In the genomic region with DNA sequence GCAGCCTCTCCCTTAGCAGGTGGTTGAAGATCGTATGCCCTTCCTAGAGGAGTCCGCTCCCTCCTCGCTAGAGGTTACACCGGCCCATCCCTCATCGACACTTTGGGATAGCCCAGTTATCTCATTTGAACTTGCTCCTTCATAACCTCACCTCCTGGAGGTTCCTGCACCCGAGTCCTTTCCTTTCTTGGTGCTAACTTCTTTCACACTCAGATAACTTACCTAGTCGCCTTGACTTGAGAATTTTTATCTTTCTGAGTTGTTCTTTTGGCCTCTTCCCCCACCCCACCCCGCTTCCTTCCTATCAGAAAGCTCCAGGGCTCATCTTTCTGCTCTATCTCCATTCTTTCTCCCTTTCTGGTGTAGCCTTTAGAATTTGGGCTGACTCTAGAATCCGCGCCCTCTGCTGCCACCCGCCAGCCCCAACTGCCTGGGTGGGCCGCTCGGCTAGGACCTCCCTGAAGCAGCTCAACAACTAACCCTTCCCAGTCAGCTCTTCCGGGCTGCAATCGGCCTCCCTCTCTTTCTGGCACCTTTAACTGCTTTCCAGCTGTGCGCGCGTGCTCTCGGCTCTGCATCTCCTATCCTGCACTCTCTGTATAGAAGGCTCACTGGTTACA, we compare ENCODE assay signal across 8 mouse cellular contexts. TPM values are rescaled to one million over a fixed set of nuclear protein-coding genes. Genes with fewer than 3 reads are reported as not detected.
A peak's percentile ranks its signal among the peaks of the same experiment; 100 is the strongest.
DNase-seq lines count a peak whose midpoint lies in the region; ATAC-seq and TF ChIP-seq lines count a peak whose summit lies in the region.

No protein-coding gene starts in this region.

- DNase-seq in gastrocnemius, postnatal 25 days = peak; percentile 35
- no peak for DNase-seq in gastrocnemius, postnatal 10 days
- DNase-seq in neural tube, embryonic 11.5 days (ENCODE audit: low spot score) = peak; percentile 42
- no peak for DNase-seq in cerebellum, adult 8-10 months
- no peak for DNase-seq in left cerebral cortex, adult 8-10 months (ENCODE audit: low spot score in 2 of 2)

- H3K9me3 ChIP-seq in heart, embryonic 11.5 days (replicated peaks; ENCODE audit: control insufficient read depth, low read length) = no peaks in the 10 kb centered on the region
- no peaks in the 10 kb centered on the region for H3K9me3 ChIP-seq in limb, embryonic 15.5 days
- no peaks in the 10 kb centered on the region for H3K9me3 ChIP-seq in neural tube, embryonic 11.5 days (ENCODE audit: control insufficient read depth, low read length)

- peak; percentile 7; the same call in 1 of the 2 replicates for ATAC-seq in heart, embryonic 11.5 days (replicated peaks; ENCODE audit: insufficient number of reproducible peaks, low FRiP score, low TSS enrichment)
- ATAC-seq in limb, embryonic 15.5 days (ENCODE audit: insufficient number of reproducible peaks, low FRiP score, low TSS enrichment, low read depth) = no peak
- no peak for ATAC-seq in neural tube, embryonic 11.5 days (ENCODE audit: insufficient read depth, low FRiP score, low TSS enrichment)

- peaks cover 2% of the 10 kb centered on the region; the same call in 1 of the 2 replicates for H3K4me1 ChIP-seq in bone marrow, adult 2 months (ENCODE audit: control insufficient read depth, insufficient read depth, low read length)
- H3K4me1 ChIP-seq in heart, embryonic 11.5 days (ENCODE audit: control insufficient read depth, insufficient read depth, low read length) = peaks cover 32% of the 10 kb centered on the region
- peaks cover 39% of the 10 kb centered on the region for H3K4me1 ChIP-seq in limb, embryonic 15.5 days
- H3K4me1 ChIP-seq in neural tube, embryonic 11.5 days (ENCODE audit: control insufficient read depth, insufficient read depth, low read length) = peaks cover 7% of the 10 kb centered on the region; the same call in 1 of the 2 replicates

- peak overlapping the region; percentile 58; the same call in 1 of the 2 replicates for H3K9ac ChIP-seq in heart, embryonic 11.5 days (ENCODE audit: low read depth, low read length)
- no peak overlapping the region for H3K9ac ChIP-seq in limb, embryonic 15.5 days
- H3K9ac ChIP-seq in neural tube, embryonic 11.5 days (ENCODE audit: low read length) = no peak overlapping the region

- no peak for TF ChIP-seq CTCF in bone marrow, adult 2 months (IDR thresholded peaks at IDR 0.05; ENCODE audit: control insufficient read depth, insufficient read depth, low read length)

- H3K4me3 ChIP-seq in bone marrow, adult 2 months (replicated peaks; ENCODE audit: control insufficient read depth, low read depth, low read length) = peak overlapping the region; percentile 18
- peak overlapping the region; percentile 84 for H3K4me3 ChIP-seq in heart, embryonic 11.5 days (ENCODE audit: low read depth, low read length)
- H3K4me3 ChIP-seq in limb, embryonic 15.5 days = peak overlapping the region; percentile 88
- H3K4me3 ChIP-seq in neural tube, embryonic 11.5 days (ENCODE audit: low read depth, low read length) = no peak overlapping the region

- H3K36me3 ChIP-seq in heart, embryonic 11.5 days (ENCODE audit: control insufficient read depth, insufficient read depth, low read length) = no peaks in the 10 kb centered on the region
- no peaks in the 10 kb centered on the region for H3K36me3 ChIP-seq in limb, embryonic 15.5 days
- H3K36me3 ChIP-seq in neural tube, embryonic 11.5 days (ENCODE audit: control insufficient read depth, insufficient read depth, low read length) = no peaks in the 10 kb centered on the region

- H3K27me3 ChIP-seq in heart, embryonic 11.5 days (ENCODE audit: control insufficient read depth, insufficient read depth, low read length) = no peaks in the 10 kb centered on the region
- H3K27me3 ChIP-seq in limb, embryonic 15.5 days = no peaks in the 10 kb centered on the region
- H3K27me3 ChIP-seq in neural tube, embryonic 11.5 days (ENCODE audit: control insufficient read depth, insufficient read depth, low read length) = peaks cover 12% of the 10 kb centered on the region

- H3K27ac ChIP-seq in bone marrow, adult 2 months (ENCODE audit: control insufficient read depth, insufficient read depth, low read depth, low read length, poor library complexity) = peak overlapping the region; percentile 70
- peak overlapping the region; percentile 91 for H3K27ac ChIP-seq in heart, embryonic 11.5 days (ENCODE audit: low read depth, low read length)
- H3K27ac ChIP-seq in limb, embryonic 15.5 days = peak overlapping the region; percentile 67
- no peak overlapping the region for H3K27ac ChIP-seq in neural tube, embryonic 11.5 days (ENCODE audit: low read depth, low read length)

- H3K4me2 ChIP-seq in heart, embryonic 11.5 days = peak overlapping the region; percentile 89
- peak overlapping the region; percentile 63 for H3K4me2 ChIP-seq in limb, embryonic 15.5 days
- peak overlapping the region; percentile 60 for H3K4me2 ChIP-seq in neural tube, embryonic 11.5 days (ENCODE audit: low read depth)

- TF ChIP-seq POLR2A in bone marrow, adult 2 months (IDR thresholded peaks at IDR 0.05; ENCODE audit: borderline replicate concordance, control insufficient read depth, low read depth, low read length) = no peak

- 12% methylated on average over 19 of the region's 19 CpGs for WGBS in bone marrow, adult 2 months
- 3% methylated on average over 19 of the region's 19 CpGs for WGBS in heart, embryonic 11.5 days (ENCODE audit: insufficient replicate concordance)
- WGBS in limb, embryonic 15.5 days = 6% methylated on average over 19 of the region's 19 CpGs
- 4% methylated on average over 19 of the region's 19 CpGs for WGBS in neural tube, embryonic 11.5 days

RNA-seq across cellular contexts. Expression of a gene that starts 0.9 kb away (rescaled TPM):
- total RNA-seq in gastrocnemius, postnatal 25 days (2021) = 10 to 100 TPM; 11.5 to 14.4 TPM
- total RNA-seq in gastrocnemius, postnatal 10 days (2021) = 10 to 100 TPM; 18.7 to 26.6 TPM
- 15.9 and 21.3 TPM in 2 replicates for polyA plus RNA-seq in bone marrow, adult 2 months (2011; ENCODE audit: insufficient read depth, insufficient read length, low replicate concordance, missing spikeins)
- polyA plus RNA-seq in heart, embryonic 11.5 days (2014; fragmentation: Nextera tagmentation; extraction: Ambion mirVana) = 28.6 and 39.9 TPM in 2 replicates
- 57.6 and 62.7 TPM in 2 replicates for polyA plus RNA-seq in limb, embryonic 15.5 days (2015; fragmentation: Nextera tagmentation; extraction: Ambion mirVana)
- polyA plus RNA-seq in neural tube, embryonic 11.5 days (2014; fragmentation: Nextera tagmentation; extraction: Ambion mirVana) = 10.3 and 13.0 TPM in 2 replicates
- 10 to 100 TPM; 18.8 to 23.8 (median 20.6) TPM for total RNA-seq in left cerebral cortex, adult 8-10 months (2022)

RNA-seq across cellular contexts. Expression of a gene that starts 12.4 kb away (rescaled TPM):
- total RNA-seq in gastrocnemius, postnatal 25 days (2021) = not detected
- total RNA-seq in gastrocnemius, postnatal 10 days (2021) = not detected
- not detected in 2 replicates for polyA plus RNA-seq in bone marrow, adult 2 months (2011; ENCODE audit: insufficient read depth, insufficient read length, low replicate concordance, missing spikeins)
- polyA plus RNA-seq in heart, embryonic 11.5 days (2014; fragmentation: Nextera tagmentation; extraction: Ambion mirVana) = not detected in 2 replicates
- not detected in 2 replicates for polyA plus RNA-seq in limb, embryonic 15.5 days (2015; fragmentation: Nextera tagmentation; extraction: Ambion mirVana)
- not detected in 2 replicates for polyA plus RNA-seq in neural tube, embryonic 11.5 days (2014; fragmentation: Nextera tagmentation; extraction: Ambion mirVana)
- under 1 TPM in 1 of 4 experiments, not detected in 3; 0.23 TPM for total RNA-seq in left cerebral cortex, adult 8-10 months (2022)

RNA-seq across cellular contexts. Expression of a gene that starts 23.6 kb away (rescaled TPM):
- under 1 TPM; 0.46 to 0.80 TPM for total RNA-seq in gastrocnemius, postnatal 25 days (2021)
- total RNA-seq in gastrocnemius, postnatal 10 days (2021) = 1 to 10 TPM in 1 of 2 experiments, under 1 TPM in 1; 0.23 to 1.2 TPM
- polyA plus RNA-seq in bone marrow, adult 2 months (2011; ENCODE audit: insufficient read depth, insufficient read length, low replicate concordance, missing spikeins) = 4.6 and 15.5 TPM in 2 replicates
- 0.70 and 2.6 TPM in 2 replicates for polyA plus RNA-seq in heart, embryonic 11.5 days (2014; fragmentation: Nextera tagmentation; extraction: Ambion mirVana)
- 3.1 and 3.2 TPM in 2 replicates for polyA plus RNA-seq in limb, embryonic 15.5 days (2015; fragmentation: Nextera tagmentation; extraction: Ambion mirVana)
- polyA plus RNA-seq in neural tube, embryonic 11.5 days (2014; fragmentation: Nextera tagmentation; extraction: Ambion mirVana) = 0.50 and 0.54 TPM in 2 replicates
- 10 to 100 TPM; 19.5 to 27.1 (median 23.5) TPM for total RNA-seq in left cerebral cortex, adult 8-10 months (2022)

RNA-seq across cellular contexts. Expression of a gene that starts 24.3 kb away (rescaled TPM):
- total RNA-seq in gastrocnemius, postnatal 25 days (2021) = 10 to 100 TPM in 1 of 2 experiments, 1 to 10 TPM in 1; 8.7 to 10.6 TPM
- 10 to 100 TPM in 1 of 2 experiments, 1 to 10 TPM in 1; 9.6 to 11.1 TPM for total RNA-seq in gastrocnemius, postnatal 10 days (2021)
- 13.5 and 17.1 TPM in 2 replicates for polyA plus RNA-seq in bone marrow, adult 2 months (2011; ENCODE audit: insufficient read depth, insufficient read length, low replicate concordance, missing spikeins)
- polyA plus RNA-seq in heart, embryonic 11.5 days (2014; fragmentation: Nextera tagmentation; extraction: Ambion mirVana) = 17.4 and 18.8 TPM in 2 replicates
- polyA plus RNA-seq in limb, embryonic 15.5 days (2015; fragmentation: Nextera tagmentation; extraction: Ambion mirVana) = 22.3 and 25.2 TPM in 2 replicates
- polyA plus RNA-seq in neural tube, embryonic 11.5 days (2014; fragmentation: Nextera tagmentation; extraction: Ambion mirVana) = 14.5 and 18.6 TPM in 2 replicates
- total RNA-seq in left cerebral cortex, adult 8-10 months (2022) = 10 to 100 TPM; 18.0 to 23.1 (median 20.5) TPM

RNA-seq across cellular contexts. Expression of a gene that starts 28.6 kb away (rescaled TPM):
- total RNA-seq in gastrocnemius, postnatal 25 days (2021) = 10 to 100 TPM; 19.1 to 22.1 TPM
- total RNA-seq in gastrocnemius, postnatal 10 days (2021) = 10 to 100 TPM; 22.9 to 26.3 TPM
- polyA plus RNA-seq in bone marrow, adult 2 months (2011; ENCODE audit: insufficient read depth, insufficient read length, low replicate concordance, missing spikeins) = 88.5 and 149 TPM in 2 replicates
- polyA plus RNA-seq in heart, embryonic 11.5 days (2014; fragmentation: Nextera tagmentation; extraction: Ambion mirVana) = 50.8 and 60.0 TPM in 2 replicates
- 30.0 and 30.7 TPM in 2 replicates for polyA plus RNA-seq in limb, embryonic 15.5 days (2015; fragmentation: Nextera tagmentation; extraction: Ambion mirVana)
- polyA plus RNA-seq in neural tube, embryonic 11.5 days (2014; fragmentation: Nextera tagmentation; extraction: Ambion mirVana) = 28.5 and 30.2 TPM in 2 replicates
- total RNA-seq in left cerebral cortex, adult 8-10 months (2022) = 10 to 100 TPM; 82.5 to 92.6 (median 90.1) TPM

Comparison
In these comparisons a context has a peak if more than half of its experiments do, and no peak if none do; other contexts are left out.
1. DNase-seq: peak in gastrocnemius, postnatal 25 days (single experiment) and neural tube, embryonic 11.5 days (single experiment); none in gastrocnemius, postnatal 10 days (single experiment), cerebellum, adult 8-10 months (single experiment) and left cerebral cortex, adult 8-10 months (0 of 2).
2. Peak in every context shown above with its lines, with median percentiles within 50 percentile points of each other: H3K4me2 ChIP-seq.